Mouse (Mus musculus) small intestine, adult 2 months (tissue): ENCODE results near the gene Fbxl13. TPM values are rescaled to one million over a fixed set of nuclear protein-coding genes. Genes with fewer than 3 reads are reported as not detected.

Experiments
- H3K27ac ChIP-seq: fragments of 200-500 bp; 2 replicates; pipeline ENCODE4 v1.5.1; 2012; ENCODE audit warnings: low read depth, low read length, control low read depth, inconsistent platforms; ENCODE audit not compliant: insufficient read depth
- H3K27me3 ChIP-seq: fragments of 200-500 bp; 2 replicates; pipeline ENCODE4 v1.6.1; 2012; ENCODE audit warnings: mild to moderate bottlenecking, moderate library complexity, low read length, inconsistent platforms; ENCODE audit not compliant: control insufficient read depth, insufficient read depth
- H3K36me3 ChIP-seq: fragments of 200-500 bp; 2 replicates; pipeline ENCODE4 v1.6.1; 2012; ENCODE audit warnings: mild to moderate bottlenecking, low read length, control low read depth, inconsistent platforms; ENCODE audit not compliant: control insufficient read depth, insufficient read depth
- H3K4me1 ChIP-seq: fragments of 200-500 bp; 2 replicates; pipeline ENCODE4 v1.6.1; 2012; ENCODE audit warnings: low read length, inconsistent platforms, mixed read lengths; ENCODE audit not compliant: control insufficient read depth, insufficient read depth, insufficient read length
- H3K4me3 ChIP-seq: fragments of 200-500 bp; 2 replicates; pipeline ENCODE4 v1.5.1; 2012; ENCODE audit warnings: low read depth, mild to moderate bottlenecking, control low read depth, inconsistent platforms, low read length, moderate library complexity
- CTCF ChIP-seq: fragments of 200-500 bp; IDR thresholded peaks from 2 replicates; pipeline ENCODE4 v1.5.1; 2012; ENCODE audit warnings: low read depth, mild to moderate bottlenecking, control low read depth, inconsistent platforms, low read length, moderate library complexity, mixed read lengths; ENCODE audit not compliant: insufficient replicate concordance, insufficient read length; ENCODE audit errors: extremely low read depth
- POLR2A ChIP-seq: fragments of 200-500 bp; IDR thresholded peaks from 2 replicates; pipeline ENCODE4 v1.6.1; 2012; ENCODE audit warnings: low read depth, mild to moderate bottlenecking, control low read depth, inconsistent platforms, low read length, moderate library complexity
- WGBS: fragments of 180-500 bp; shearing (Covaris S2); methylation state at CpG from one replicate; pipeline ENCODE4 v1.1.7; 2018; 5-methylcytosine and 5-hydroxymethylcytosine counted together
- polyA plus RNA-seq: library from polyadenylated mRNA; depleted of rRNA; stranded (reverse); fragments of >200 nt; gene quantifications from 2 replicates; pipeline ENCODE4 v1.2.3, GENCODE M21; 2012

Gene Fbxl13
- polyA plus RNA-seq, 1 experiment = not detected

DNA sequence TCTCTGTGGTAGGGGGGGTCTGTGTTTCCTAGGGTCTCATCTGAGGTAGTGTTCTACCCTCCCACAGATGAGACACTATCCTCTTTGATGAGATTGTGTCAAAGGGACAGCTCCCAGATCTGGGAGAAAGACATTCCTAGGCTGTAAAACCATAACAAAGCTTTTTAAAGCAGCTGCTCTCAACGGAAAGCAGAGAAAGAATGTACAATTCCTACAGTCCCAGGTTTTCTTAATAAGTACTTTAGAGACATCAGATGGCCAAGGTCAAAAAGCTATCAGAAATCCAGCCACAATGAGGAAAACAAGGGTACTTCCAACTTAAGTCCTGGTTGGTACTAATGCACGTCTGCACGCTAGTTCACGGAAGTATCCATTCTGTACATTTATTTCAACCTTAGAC, 103.2 kb downstream of the Fbxl13 start:
- TF ChIP-seq CTCF (no peak), POLR2A (no peak)
- WGBS = 77% methylated on average over 4 of the region's 4 CpGs
- no peak overlapping the region for H3K4me3 ChIP-seq
- H3K27me3 ChIP-seq = no peaks in the 10 kb centered on the region
- H3K36me3 ChIP-seq = no peaks in the 10 kb centered on the region
- H3K27ac ChIP-seq = no peak overlapping the region
- H3K4me1 ChIP-seq = peaks cover 9% of the 10 kb centered on the region

DNA sequence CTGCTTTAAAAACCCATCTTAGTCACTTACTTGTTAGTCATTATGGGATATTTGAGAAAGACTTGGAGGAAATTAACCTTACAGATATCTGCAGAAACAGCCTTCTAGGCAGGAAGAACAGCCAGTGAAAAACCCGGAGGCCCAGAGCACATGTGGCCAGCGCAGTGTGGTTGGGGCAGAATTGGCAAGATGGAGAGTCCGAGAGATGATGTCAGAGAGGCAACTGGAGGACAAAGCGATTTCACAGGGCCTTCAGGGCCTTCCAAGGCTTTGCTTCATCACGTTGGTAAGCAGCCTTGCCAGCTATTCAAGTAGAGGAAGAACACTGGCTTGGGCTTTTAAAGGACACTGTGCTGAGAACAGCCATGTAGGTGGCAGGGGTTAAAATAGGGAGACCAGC, 112.5 kb downstream of the Fbxl13 start:
- TF ChIP-seq POLR2A = no peak
- TF ChIP-seq CTCF = no peak
- Histone ChIP-seq H3K4me1 (no peaks in the 10 kb centered on the region; the same call in 1 of the 2 replicates), H3K27ac (no peak overlapping the region), H3K4me3 (no peak overlapping the region), H3K36me3 (no peaks in the 10 kb centered on the region), H3K27me3 (no peaks in the 10 kb centered on the region)
- 87% methylated on average over 5 of the region's 5 CpGs for WGBS

DNA sequence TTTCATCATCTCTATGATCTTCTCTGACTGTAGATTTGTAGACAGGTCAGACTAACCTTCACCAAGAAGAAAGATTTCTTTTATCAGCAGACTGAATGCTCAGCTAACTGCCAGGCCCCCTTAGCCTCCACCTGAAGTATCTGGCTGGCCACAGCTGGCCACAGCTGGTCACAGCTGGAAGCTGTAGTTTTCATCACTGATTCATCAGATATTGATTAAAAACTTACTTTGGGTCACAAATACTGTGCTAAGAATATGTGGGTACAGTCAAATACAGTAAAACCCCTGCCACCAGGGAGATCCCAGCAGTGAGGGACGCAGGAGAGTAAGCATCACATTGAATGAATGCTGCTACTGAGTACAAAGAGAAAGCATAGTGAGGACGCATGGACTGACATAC, 113.3 kb downstream of the Fbxl13 start:
- WGBS = 92% methylated on average over 2 of the region's 2 CpGs
- Histone ChIP-seq H3K4me3 (no peak overlapping the region), H3K36me3 (no peaks in the 10 kb centered on the region), H3K27ac (no peak overlapping the region), H3K27me3 (no peaks in the 10 kb centered on the region), H3K4me1 (no peaks in the 10 kb centered on the region; the same call in 1 of the 2 replicates)
- no peak for TF ChIP-seq CTCF
- TF ChIP-seq POLR2A = no peak

GRCm38 (mm10) chr5:21529110-21529720, 116.2 kb downstream of the Fbxl13 start:
- TF ChIP-seq POLR2A (no peak), CTCF (no peak)
- WGBS = 85% methylated on average over 8 of the region's 8 CpGs
- Histone ChIP-seq H3K27ac (no peak overlapping the region), H3K4me1 (no peaks in the 10 kb centered on the region; the same call in 1 of the 2 replicates), H3K4me3 (no peak overlapping the region), H3K36me3 (no peaks in the 10 kb centered on the region), H3K27me3 (no peaks in the 10 kb centered on the region)

- 80% methylated on average over 15 of the region's 15 CpGs for WGBS
- Histone ChIP-seq H3K4me1 (no peaks in the 10 kb centered on the region; the same call in 1 of the 2 replicates), H3K27me3 (no peaks in the 10 kb centered on the region), H3K27ac (peak overlapping the region; percentile 67), H3K36me3 (no peaks in the 10 kb centered on the region), H3K4me3 (no peak overlapping the region)
- TF ChIP-seq CTCF (no peak), POLR2A (no peak)
Observed at GRCm38 (mm10) chr5:21528068-21528842, 117.2 kb downstream of the Fbxl13 start.

GRCm38 (mm10) chr5:21527488-21527911, 117.9 kb downstream of the Fbxl13 start:
- H3K27ac ChIP-seq = peak overlapping the region; percentile 49; the same call in 1 of the 2 replicates
- no peak overlapping the region for H3K4me3 ChIP-seq
- H3K36me3 ChIP-seq = no peaks in the 10 kb centered on the region
- no peaks in the 10 kb centered on the region for H3K27me3 ChIP-seq
- TF ChIP-seq CTCF (no peak), POLR2A (no peak)
- no peaks in the 10 kb centered on the region; the same call in 1 of the 2 replicates for H3K4me1 ChIP-seq
- 51% methylated on average over 4 of the region's 4 CpGs for WGBS

DNA sequence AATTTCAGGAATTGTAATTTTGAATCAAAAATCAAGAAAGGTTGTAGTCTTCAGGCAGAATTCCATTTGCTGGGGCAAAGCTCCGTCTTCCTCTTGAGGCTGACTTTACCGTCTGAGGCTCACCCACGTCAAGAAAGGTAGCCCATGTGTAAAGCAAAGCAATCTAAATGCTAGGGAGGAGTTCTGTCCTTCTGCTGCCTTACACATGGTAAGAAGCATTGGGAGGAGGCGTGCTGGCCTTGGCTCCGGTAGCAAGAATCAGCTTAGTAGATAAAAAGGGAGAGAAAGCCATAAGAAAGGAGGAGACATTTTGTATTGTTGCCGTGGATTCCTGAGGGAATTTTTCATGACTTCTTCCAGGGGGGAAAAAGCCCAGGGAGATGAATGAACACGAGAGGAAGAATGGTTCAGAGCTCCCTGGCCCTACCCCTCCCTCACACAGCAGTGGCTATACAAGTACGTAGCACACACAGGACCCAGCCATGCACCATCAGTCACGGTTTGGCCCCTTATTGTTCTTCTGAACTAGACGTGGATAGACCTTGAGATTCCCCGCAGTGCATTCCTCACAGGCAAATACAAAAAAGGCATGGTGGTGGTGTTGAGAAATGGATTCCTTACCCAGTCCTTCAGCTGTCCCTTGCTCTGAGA, 118.5 kb downstream of the Fbxl13 start:
- 80% methylated on average over 11 of the region's 11 CpGs for WGBS
- H3K27me3 ChIP-seq = no peaks in the 10 kb centered on the region
- H3K4me1 ChIP-seq = no peaks in the 10 kb centered on the region; the same call in 1 of the 2 replicates
- peak overlapping the region; percentile 49; the same call in 1 of the 2 replicates for H3K27ac ChIP-seq
- H3K36me3 ChIP-seq = no peaks in the 10 kb centered on the region
- TF ChIP-seq CTCF = no peak
- no peak for TF ChIP-seq POLR2A
- no peak overlapping the region for H3K4me3 ChIP-seq
